ENCODE assay signal across 16 mouse cellular contexts in genomic region chr3:137807423-137807822, GRCm38 (mm10).
"Had no signal": no experiment of that assay in that cellular context is flagged by ENCODE, and none has a peak within 500 bp of the region (broad histone marks: within the 10 kb centered on the region; RNA-seq: fewer than 3 reads in every experiment).

No protein-coding gene starts in this region.

- ATAC-seq: lung, postnatal 0 days; midbrain, embryonic 13.5 days; midbrain, embryonic 15.5 days had no signal

- H3K27me3 ChIP-seq: lung, embryonic 15.5 days; midbrain, embryonic 13.5 days; midbrain, embryonic 15.5 days; neural tube, embryonic 12.5 days had no signal

- H3K9me3 ChIP-seq: lung, embryonic 15.5 days; midbrain, embryonic 13.5 days; midbrain, embryonic 15.5 days; neural tube, embryonic 12.5 days had no signal

- H3K4me3 ChIP-seq: lung, embryonic 15.5 days; megakaryocyte, embryonic 14.5 days; midbrain, embryonic 13.5 days; midbrain, embryonic 15.5 days; neural tube, embryonic 12.5 days had no signal

- H3K4me2 ChIP-seq: lung, embryonic 15.5 days; midbrain, embryonic 11.5 days; midbrain, embryonic 13.5 days; midbrain, embryonic 15.5 days; neural tube, embryonic 12.5 days had no signal

- H3K27ac ChIP-seq: lung, embryonic 15.5 days; macrophage; midbrain, embryonic 13.5 days; midbrain, embryonic 15.5 days; neural tube, embryonic 12.5 days had no signal

- DNase-seq: lung, adult 2 months; lung, postnatal 14 days; lung, postnatal 36 days; right cerebral cortex, postnatal 14 days; spleen, adult 18-20 months; thymus, adult 18-20 months; thymus, postnatal 14 days; thymus, postnatal 36 days had no signal

- H3K9ac ChIP-seq: lung, embryonic 15.5 days; midbrain, embryonic 13.5 days; midbrain, embryonic 15.5 days; neural tube, embryonic 12.5 days had no signal

- H3K36me3 ChIP-seq: lung, embryonic 15.5 days; midbrain, embryonic 13.5 days; midbrain, embryonic 15.5 days; neural tube, embryonic 12.5 days had no signal

- H3K4me1 ChIP-seq: lung, embryonic 15.5 days; megakaryocyte, embryonic 14.5 days; midbrain, embryonic 13.5 days; midbrain, embryonic 15.5 days; neural tube, embryonic 12.5 days had no signal
